Mouse (Mus musculus) liver, embryonic 13.5 days (tissue): Measurements from ENCODE around the gene Shkbp1. TPM values are rescaled to one million over a fixed set of nuclear protein-coding genes. Genes with fewer than 3 reads are reported as not detected.

ENCODE experiments used
- ATAC-seq: fragments of 200-750 bp; cut with Nextera tagmentation; 2 replicates; pipeline ENCODE4 v1.8.0; 2017; ENCODE audit warnings: low read depth, mild to moderate bottlenecking, moderate number of reproducible peaks, moderate library complexity
- DNase-seq: peaks from one replicate; pipeline ENCODE4 v3.0.0; 2022
- H3K27ac ChIP-seq: fragments of 300-500 bp; sonication (generic); 2 replicates; pipeline ENCODE4 v1.5.1; 2015; ENCODE audit warnings: moderate library complexity, mild to moderate bottlenecking, inconsistent platforms
- H3K27me3 ChIP-seq: fragments of 300-500 bp; sonication (generic); 2 replicates; pipeline ENCODE4 v1.6.1; 2015; ENCODE audit warnings: mild to moderate bottlenecking, inconsistent platforms
- H3K36me3 ChIP-seq: fragments of 300-500 bp; sonication (generic); 2 replicates; pipeline ENCODE4 v1.6.1; 2015; ENCODE audit warnings: mild to moderate bottlenecking, inconsistent platforms
- H3K4me1 ChIP-seq: fragments of 300-500 bp; sonication (generic); replicated peaks from 2 replicates; pipeline ENCODE4 v1.6.1; 2015; ENCODE audit warnings: inconsistent platforms
- H3K4me2 ChIP-seq: fragments of 300-500 bp; sonication (generic); 2 replicates; pipeline ENCODE4 v1.6.1; 2015; ENCODE audit warnings: inconsistent platforms, mild to moderate bottlenecking, moderate library complexity
- H3K4me3 ChIP-seq: fragments of 300-500 bp; sonication (generic); replicated peaks from 2 replicates; pipeline ENCODE4 v1.5.1; 2015; ENCODE audit warnings: mild to moderate bottlenecking, inconsistent platforms
- H3K9ac ChIP-seq: fragments of 300-500 bp; sonication (generic); 2 replicates; pipeline ENCODE4 v1.6.1; 2015; ENCODE audit warnings: mild to moderate bottlenecking, inconsistent platforms
- H3K9me3 ChIP-seq: fragments of 300-500 bp; sonication (generic); replicated peaks from 2 replicates; pipeline ENCODE4 v1.6.1; 2016; ENCODE audit warnings: inconsistent platforms
- WGBS: fragments of 180-500 bp; shearing (Covaris S2); methylation state at CpG from one replicate; pipeline ENCODE4 v1.1.7; 2015; ENCODE audit not compliant: insufficient replicate concordance; 5-methylcytosine and 5-hydroxymethylcytosine counted together
- polyA plus RNA-seq: library from polyadenylated mRNA; unstranded; fragments of >200 nt; fragmentation: Nextera tagmentation; extraction: Ambion mirVana; gene quantifications from 2 replicates; pipeline ENCODE4 v1.2.1, GENCODE M21; 2015

The Shkbp1 gene
- polyA plus RNA-seq, 1 experiment from 2014 or later = 23.1 TPM

DNA sequence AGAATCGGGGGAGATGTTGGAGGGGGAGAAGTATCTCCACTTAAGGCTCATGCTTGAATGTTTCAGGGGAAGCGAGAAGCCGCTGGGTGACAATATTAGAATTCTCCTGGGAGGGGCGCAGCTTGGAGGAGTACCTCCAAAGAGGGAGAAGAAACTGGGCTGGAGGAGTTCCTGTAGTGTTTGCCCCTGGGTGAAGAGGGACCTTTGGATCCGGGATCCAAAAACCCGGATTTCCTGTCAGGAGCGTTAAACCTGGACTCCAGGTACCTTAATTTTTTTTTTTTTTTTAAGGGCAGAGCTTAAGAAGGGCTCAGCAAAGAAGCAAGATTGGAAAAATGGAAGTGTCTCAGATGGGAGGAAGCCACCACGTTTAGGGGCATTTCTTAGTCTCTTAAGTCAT, 24.0 kb downstream of the Shkbp1 start:
- H3K27ac ChIP-seq = no peak overlapping the region
- WGBS = 5% methylated on average over 8 of the region's 8 CpGs
- no peak for ATAC-seq
- H3K4me2 ChIP-seq = peak overlapping the region; percentile 73
- no peaks in the 10 kb centered on the region for H3K9me3 ChIP-seq
- H3K36me3 ChIP-seq = no peaks in the 10 kb centered on the region
- peaks cover 100% of the 10 kb centered on the region for H3K27me3 ChIP-seq
- no peak overlapping the region for H3K9ac ChIP-seq
- peaks cover 68% of the 10 kb centered on the region for H3K4me1 ChIP-seq
- DNase-seq = no peak
- H3K4me3 ChIP-seq = peak overlapping the region; percentile 45; the same call in 1 of the 2 replicates

DNA sequence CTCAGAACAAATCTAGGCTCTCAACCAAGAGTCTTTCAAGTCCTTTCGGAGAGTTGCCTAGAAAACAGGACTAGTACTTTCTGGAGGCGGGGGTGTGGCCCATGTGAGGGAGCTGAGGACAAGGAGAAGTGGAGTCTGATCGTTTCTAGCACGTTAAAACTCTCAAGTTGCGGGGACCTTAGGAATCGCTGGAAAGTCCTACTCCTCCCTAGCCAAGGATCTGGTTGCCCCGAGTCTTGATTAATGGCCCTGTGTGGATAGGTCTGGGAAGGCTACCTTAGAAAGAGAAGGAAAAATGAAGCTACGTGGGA, 24.3 kb downstream of the Shkbp1 start:
- 6% methylated on average over 8 of the region's 8 CpGs for WGBS
- no peak for ATAC-seq
- H3K4me1 ChIP-seq = peaks cover 64% of the 10 kb centered on the region

DNA sequence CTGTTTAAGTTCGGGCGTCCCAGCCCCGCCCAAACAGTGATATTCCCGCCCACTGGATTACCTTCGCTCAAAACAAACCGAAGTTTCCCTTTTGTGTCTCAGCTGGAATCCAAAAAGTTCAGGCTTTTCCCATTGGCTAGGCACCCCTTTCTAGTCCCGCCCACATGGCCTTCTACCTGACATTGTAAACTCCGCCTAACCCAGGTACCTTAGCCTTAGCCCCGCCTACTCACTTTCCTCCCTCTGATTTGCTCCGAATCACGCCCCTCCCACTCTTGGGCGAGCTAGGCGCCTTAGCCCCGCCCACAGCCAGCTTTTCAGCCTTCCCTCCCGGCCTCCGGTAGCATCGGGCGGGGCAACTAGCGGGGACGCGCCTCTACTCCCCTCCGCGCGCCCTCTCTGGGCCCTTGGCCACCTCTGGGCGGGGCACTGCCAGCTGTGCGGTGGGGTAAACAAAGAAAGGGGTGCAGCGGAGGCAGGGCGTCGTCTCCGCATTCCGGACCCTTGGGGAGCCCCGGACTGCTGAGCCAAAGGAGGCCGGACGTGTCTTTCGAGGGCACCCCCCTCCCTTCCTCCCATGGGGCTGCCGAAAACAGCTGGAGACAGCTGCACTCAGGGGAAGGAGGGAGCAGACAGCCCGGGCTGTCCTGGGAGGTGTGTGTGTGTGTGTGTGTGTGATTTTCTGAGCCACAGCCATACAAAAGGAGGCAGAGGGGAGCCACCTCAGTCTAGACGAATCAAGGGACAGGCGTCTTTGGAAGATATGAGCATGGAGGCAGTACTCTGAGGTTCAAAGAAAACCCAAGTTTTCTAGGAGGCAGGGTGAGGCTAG, 24.9 kb downstream of the Shkbp1 start:
- Histone ChIP-seq H3K9me3 (no peaks in the 10 kb centered on the region), H3K4me2 (peak overlapping the region; percentile 73), H3K4me3 (peak overlapping the region; percentile 54), H3K27me3 (peaks cover 100% of the 10 kb centered on the region), H3K4me1 (peaks cover 59% of the 10 kb centered on the region), H3K27ac (no peak overlapping the region), H3K9ac (peak overlapping the region; percentile 5; the same call in 1 of the 2 replicates), H3K36me3 (no peaks in the 10 kb centered on the region)
- WGBS = under 1% methylated on average over 39 of the region's 39 CpGs
- DNase-seq (peak; percentile 88), ATAC-seq (peak; percentile 64)

More for the DNA sequence above, 24.3 kb downstream of the Shkbp1 start:
- H3K4me2 ChIP-seq = peak overlapping the region; percentile 73
- DNase-seq = no peak
- no peak overlapping the region for H3K27ac ChIP-seq
- H3K9ac ChIP-seq = no peak overlapping the region
- H3K36me3 ChIP-seq = no peaks in the 10 kb centered on the region
- peaks cover 100% of the 10 kb centered on the region for H3K27me3 ChIP-seq
- H3K9me3 ChIP-seq = no peaks in the 10 kb centered on the region
- no peak overlapping the region; the same call in 1 of the 2 replicates for H3K4me3 ChIP-seq

DNA sequence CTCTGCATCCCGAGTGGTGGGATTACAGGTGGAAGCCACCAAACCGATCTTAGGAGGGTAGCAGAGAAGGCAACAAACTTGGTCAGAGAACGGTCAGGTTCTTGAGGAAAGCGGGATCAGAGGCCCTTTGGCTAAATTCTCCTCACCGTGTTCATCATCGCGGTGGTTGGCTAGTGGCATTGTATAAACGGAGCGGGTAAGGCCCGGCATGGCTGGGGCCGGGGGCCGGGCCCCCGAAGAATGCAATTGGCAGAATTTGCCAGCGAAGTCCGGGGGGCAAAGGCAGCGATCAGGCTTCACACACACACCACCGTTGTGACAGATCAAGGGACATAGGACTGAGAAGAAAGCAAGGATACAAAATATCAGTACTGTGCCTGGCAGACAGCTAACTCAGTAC, 25.8 kb downstream of the Shkbp1 start:
- Histone ChIP-seq H3K36me3 (no peaks in the 10 kb centered on the region), H3K27ac (no peak overlapping the region), H3K4me1 (peaks cover 58% of the 10 kb centered on the region), H3K27me3 (peaks cover 100% of the 10 kb centered on the region), H3K9me3 (no peaks in the 10 kb centered on the region), H3K4me3 (peak overlapping the region; percentile 54), H3K9ac (no peak overlapping the region), H3K4me2 (peak overlapping the region; percentile 73)
- ATAC-seq (no peak), DNase-seq (no peak)
- WGBS = 13% methylated on average over 17 of the region's 17 CpGs

DNA sequence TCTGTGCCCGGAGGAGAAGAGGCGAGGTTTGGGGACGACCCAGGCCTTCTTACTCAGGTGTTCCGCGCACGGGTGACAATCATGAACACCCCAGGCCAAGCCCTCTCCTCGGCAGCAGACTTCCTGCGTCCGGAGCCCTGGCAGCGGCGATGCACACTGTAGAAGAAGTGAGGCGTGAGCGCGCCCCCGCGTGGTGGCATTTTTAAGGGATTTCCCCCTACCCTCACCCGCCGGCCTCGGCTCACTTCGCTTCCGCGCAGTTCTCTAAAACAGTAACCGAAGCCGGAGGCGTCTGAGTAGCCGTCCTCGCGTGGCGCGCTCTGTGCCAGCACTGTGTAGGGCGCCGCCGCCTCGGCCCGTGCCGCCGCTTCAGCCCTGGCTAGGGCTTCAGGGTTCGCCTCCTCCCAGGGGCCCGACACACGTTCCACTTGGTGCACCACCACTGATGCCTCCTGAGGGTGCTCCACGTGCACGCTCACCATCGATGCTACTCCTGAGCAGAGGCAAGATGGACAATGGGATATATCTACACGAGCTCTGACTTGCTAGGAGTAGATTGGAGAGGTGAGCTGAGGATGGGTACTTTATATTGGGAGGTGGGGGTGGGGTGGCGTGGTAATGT, 26.4 kb downstream of the Shkbp1 start:
- H3K27me3 ChIP-seq = peaks cover 100% of the 10 kb centered on the region
- H3K27ac ChIP-seq = no peak overlapping the region
- H3K9me3 ChIP-seq = no peaks in the 10 kb centered on the region
- H3K36me3 ChIP-seq = no peaks in the 10 kb centered on the region
- H3K9ac ChIP-seq = no peak overlapping the region
- H3K4me2 ChIP-seq = peak overlapping the region; percentile 55
- 3% methylated on average over 45 of the region's 45 CpGs for WGBS
- ATAC-seq = 0 out of 2 replicates have a peak, but pooled peaks have one; percentile 25
- peak; percentile 56 for DNase-seq
- peak overlapping the region; percentile 54 for H3K4me3 ChIP-seq
- peaks cover 54% of the 10 kb centered on the region for H3K4me1 ChIP-seq

DNA sequence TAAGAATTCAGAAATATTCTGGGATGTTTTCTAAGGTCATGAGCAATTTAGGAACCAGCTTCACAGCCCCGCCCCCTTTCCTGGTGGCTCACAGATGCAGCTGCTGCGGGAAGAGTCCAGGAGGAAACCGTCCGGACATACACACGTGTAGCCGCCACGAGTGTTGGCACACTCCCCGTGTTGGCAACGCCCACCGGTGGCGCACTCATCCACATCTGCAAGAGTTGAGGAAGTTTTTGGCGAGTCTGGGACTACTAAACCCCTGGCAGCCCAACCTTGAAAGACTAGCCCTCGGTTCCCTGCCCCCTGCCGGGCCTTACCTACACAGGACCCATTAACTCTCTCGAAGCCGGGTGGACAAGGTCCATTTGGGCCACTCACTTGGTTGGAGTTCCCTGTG, 27.2 kb downstream of the Shkbp1 start:
- no peak for ATAC-seq
- 24% methylated on average over 16 of the region's 16 CpGs for WGBS
- H3K4me3 ChIP-seq = no peak overlapping the region
- H3K4me2 ChIP-seq = no peak overlapping the region
- no peaks in the 10 kb centered on the region for H3K9me3 ChIP-seq
- H3K9ac ChIP-seq = no peak overlapping the region
- peaks cover 49% of the 10 kb centered on the region for H3K4me1 ChIP-seq
- no peaks in the 10 kb centered on the region for H3K36me3 ChIP-seq
- no peak overlapping the region for H3K27ac ChIP-seq
- DNase-seq = no peak
- H3K27me3 ChIP-seq = peaks cover 100% of the 10 kb centered on the region

DNA sequence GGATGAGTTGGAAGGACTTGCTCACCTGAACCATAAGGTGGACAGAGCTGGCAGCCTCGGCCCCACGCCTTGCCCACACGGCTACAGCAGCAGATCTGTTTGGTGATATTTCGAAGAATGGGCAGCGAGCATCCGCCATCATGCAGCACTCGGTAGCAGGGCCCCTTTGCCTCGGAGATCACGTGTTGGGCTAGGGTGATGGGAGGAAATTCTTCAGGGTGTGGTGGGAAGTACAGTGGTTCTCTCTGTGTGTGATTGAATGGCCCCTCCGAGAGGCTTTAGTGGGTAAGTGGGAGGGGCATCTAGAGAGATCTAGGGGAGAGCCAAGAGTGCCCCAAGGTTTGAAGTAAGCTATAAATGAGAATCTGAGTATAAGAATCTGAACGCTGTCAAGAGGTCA, 27.7 kb downstream of the Shkbp1 start:
- Histone ChIP-seq H3K27ac (no peak overlapping the region), H3K9ac (no peak overlapping the region), H3K4me3 (no peak overlapping the region), H3K27me3 (peaks cover 100% of the 10 kb centered on the region), H3K36me3 (no peaks in the 10 kb centered on the region), H3K9me3 (no peaks in the 10 kb centered on the region), H3K4me1 (peaks cover 47% of the 10 kb centered on the region), H3K4me2 (no peak overlapping the region)
- WGBS = 57% methylated on average over 11 of the region's 11 CpGs
- DNase-seq (no peak), ATAC-seq (no peak)

DNA sequence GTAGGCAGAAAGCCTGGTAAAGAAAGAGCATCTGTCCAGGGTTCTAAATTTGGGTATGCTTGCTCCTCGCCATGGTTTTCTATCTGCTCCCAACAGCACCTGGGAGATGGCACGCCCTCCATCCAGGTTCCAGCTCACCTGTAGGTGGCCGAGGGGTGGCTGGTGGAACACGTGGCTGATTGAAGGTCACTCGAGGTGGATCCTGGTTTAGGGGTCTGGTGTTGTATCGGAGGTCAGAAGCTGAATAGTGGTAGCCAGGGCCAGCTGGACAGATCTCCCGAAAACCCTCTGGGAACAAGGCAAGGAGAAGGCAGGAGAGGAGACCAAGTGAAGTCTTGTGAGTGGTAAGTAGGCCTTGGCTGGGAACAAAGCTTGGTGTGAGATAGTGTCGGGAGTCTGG, 28.3 kb downstream of the Shkbp1 start:
- Histone ChIP-seq H3K36me3 (no peaks in the 10 kb centered on the region), H3K9ac (no peak overlapping the region), H3K4me2 (no peak overlapping the region), H3K4me1 (peaks cover 41% of the 10 kb centered on the region), H3K27me3 (peaks cover 100% of the 10 kb centered on the region), H3K9me3 (no peaks in the 10 kb centered on the region), H3K27ac (no peak overlapping the region), H3K4me3 (no peak overlapping the region)
- no peak for DNase-seq
- no peak for ATAC-seq
- WGBS = 76% methylated on average over 8 of the region's 8 CpGs

DNA sequence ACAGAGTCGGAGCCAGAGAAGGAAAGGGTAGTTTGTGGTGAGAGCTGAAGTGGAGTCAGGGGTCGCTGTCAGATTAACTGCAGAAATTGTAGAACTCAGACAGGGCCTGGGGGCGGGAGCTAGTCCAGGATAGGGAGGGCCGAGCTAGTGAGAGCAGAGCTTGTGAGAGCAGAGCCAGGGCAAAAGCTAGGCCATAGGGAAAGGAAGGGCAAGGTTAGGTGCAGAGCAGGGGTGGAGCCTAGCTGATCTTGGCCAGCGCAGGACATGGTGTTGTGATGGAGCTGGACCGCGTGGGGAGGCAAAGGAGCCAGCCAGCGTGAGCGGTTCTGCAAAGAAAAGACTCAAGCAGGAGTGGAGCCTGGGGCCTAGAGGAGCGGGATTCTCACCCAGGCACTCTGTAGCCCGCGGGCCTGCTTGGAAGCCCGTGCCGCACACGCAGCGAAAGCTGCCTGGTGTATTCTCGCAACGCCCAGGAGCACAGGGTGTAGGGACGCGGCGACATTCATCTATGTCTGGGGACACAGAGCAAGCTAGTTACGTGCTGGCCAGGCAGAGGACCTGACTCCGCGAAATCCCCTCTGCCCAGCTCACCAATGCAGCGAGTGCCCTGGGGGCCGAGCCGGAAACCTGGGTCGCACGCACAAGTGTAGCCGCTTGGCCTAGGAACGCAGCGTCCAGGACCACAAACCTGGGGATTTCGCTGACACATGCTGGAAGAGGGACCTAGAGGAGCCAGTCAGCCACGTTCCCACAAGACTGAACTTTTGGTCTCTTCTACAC, 29.5 kb downstream of the Shkbp1 start:
- DNase-seq (no peak), ATAC-seq (no peak)
- Histone ChIP-seq H3K36me3 (no peaks in the 10 kb centered on the region), H3K9me3 (no peaks in the 10 kb centered on the region), H3K27me3 (peaks cover 98% of the 10 kb centered on the region), H3K4me1 (peaks cover 29% of the 10 kb centered on the region), H3K27ac (no peak overlapping the region), H3K4me2 (peak overlapping the region; percentile 36; the same call in 1 of the 2 replicates), H3K4me3 (0 out of 2 replicates have a peak overlapping the region, but pooled peaks have one; percentile 20), H3K9ac (no peak overlapping the region)
- 31% methylated on average over 34 of the region's 34 CpGs for WGBS

DNA sequence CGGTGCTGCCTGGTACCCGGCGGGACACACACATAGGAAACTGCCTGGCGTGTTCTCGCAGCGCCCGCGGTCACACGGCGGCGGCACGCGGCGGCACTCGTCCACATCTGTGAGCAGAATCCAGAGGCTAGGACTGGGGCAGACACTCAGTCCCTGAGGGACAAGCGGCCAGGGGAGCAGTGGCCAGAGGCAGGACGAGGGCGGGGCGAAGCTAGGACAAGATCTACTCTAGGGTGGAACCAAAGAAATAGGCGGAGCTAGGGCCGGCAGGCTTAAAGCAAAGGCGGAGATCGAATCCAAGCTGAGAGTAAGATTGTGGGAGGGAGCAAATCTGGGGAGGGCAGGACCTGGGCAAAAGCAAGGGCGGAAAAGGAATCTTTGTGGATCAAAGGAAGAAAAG, 30.1 kb downstream of the Shkbp1 start:
- ATAC-seq (no peak), DNase-seq (no peak)
- H3K4me2 ChIP-seq = peak overlapping the region; percentile 36
- no peak overlapping the region for H3K27ac ChIP-seq
- H3K9me3 ChIP-seq = no peaks in the 10 kb centered on the region
- H3K4me3 ChIP-seq = peak overlapping the region; percentile 20
- H3K4me1 ChIP-seq = peaks cover 23% of the 10 kb centered on the region
- H3K9ac ChIP-seq = no peak overlapping the region
- WGBS = 3% methylated on average over 24 of the region's 24 CpGs
- H3K27me3 ChIP-seq = peaks cover 97% of the 10 kb centered on the region
- H3K36me3 ChIP-seq = no peaks in the 10 kb centered on the region

DNA sequence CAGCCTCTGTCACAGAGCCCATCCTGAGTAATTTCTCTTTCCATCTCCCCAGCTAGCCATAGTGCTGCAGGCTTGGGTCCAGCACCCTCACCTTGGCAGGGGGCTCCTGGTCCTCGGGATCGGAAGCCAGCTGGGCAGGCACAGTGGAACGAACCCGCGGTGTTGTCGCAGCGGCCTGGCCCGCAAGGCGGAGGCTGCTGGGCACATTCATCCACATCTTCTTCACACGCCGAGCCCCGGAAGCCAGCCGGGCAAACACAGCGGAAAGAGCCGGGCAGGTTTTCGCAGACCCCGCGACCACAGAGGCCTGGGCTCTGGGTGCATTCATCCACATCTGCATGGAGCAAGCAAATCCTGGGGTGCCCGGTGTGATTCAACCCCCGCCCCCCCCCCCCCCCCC, 30.9 kb downstream of the Shkbp1 start:
- H3K9me3 ChIP-seq = no peaks in the 10 kb centered on the region
- WGBS = 40% methylated on average over 19 of the region's 20 CpGs
- H3K27me3 ChIP-seq = peaks cover 89% of the 10 kb centered on the region
- DNase-seq = no peak
- peaks cover 15% of the 10 kb centered on the region for H3K4me1 ChIP-seq
- no peak for ATAC-seq
- no peak overlapping the region for H3K4me3 ChIP-seq
- H3K4me2 ChIP-seq = no peak overlapping the region
- no peak overlapping the region for H3K9ac ChIP-seq
- H3K27ac ChIP-seq = no peak overlapping the region
- no peaks in the 10 kb centered on the region for H3K36me3 ChIP-seq
